Mouse (Mus musculus): Measurements from ENCODE around the gene Gtf2h4. TPM values are rescaled to one million over a fixed set of nuclear protein-coding genes. Genes with fewer than 3 reads are reported as not detected.

Gene Gtf2h4
- total RNA-seq, 2 experiments from 2014 or later: 18.2 to 20.5 TPM

DNA sequence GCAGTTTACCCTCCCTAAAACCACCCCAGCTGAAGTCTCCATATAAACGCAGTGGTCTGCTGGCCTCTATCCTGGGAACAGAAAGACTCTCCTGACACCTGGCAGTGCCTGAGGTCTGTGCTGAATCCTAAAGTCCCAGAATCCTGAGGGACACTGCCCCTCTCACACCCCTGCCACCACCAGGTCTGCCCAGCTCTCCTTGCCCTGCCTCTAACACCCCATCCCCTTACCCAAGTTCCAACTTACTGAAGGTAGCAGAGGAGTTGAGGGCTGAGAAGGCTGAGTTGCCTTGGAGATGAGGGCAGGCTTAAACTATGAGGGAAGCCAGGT, 23.9 kb upstream of the Gtf2h4 start:
- no peak for DNase-seq

GRCm38 (mm10) chr17:35696691-35697090, 23.2 kb upstream of the Gtf2h4 start:
- no peak for DNase-seq

DNA sequence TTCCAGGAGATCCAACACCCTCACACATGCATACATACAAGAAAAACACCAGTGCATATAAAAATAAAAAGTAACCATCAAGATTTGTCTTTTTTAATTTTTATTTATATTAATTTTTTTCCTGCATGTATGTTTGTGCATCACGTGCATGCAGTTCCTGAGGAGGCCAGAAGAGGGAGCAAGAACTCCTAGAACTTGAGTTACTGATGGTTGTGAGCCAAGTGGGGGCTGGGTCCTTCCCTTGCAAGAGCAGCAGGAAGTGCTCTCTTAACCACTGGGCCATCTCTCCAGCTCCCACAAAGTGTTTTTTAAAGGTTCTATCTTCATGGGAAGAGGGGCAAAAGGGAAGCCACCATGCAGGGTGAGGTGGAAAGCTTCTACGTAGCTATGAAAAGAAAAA, 21.8 kb upstream of the Gtf2h4 start:
- peak; percentile 63 for DNase-seq

DNA sequence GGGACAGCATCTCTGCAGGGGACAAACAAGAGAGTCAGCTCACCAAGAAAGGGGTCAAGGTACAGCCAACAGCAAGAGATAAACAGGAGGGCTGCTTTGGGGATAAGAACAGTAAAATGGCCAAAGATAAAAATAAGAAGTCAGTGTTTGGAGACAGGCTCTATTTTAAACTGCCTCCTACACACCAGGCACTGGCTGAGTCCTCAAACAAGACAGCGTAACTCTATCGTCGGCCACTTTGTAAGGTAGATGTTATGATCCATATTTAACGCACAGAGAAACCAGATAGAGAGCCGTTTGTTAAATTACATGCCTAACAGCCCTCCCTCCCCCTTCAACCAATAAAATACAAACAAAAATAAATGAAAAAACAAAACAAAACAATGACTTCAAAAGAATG, 20.4 kb upstream of the Gtf2h4 start:
- no peak for DNase-seq

GRCm38 (mm10) chr17:35692368-35692767, 18.8 kb upstream of the Gtf2h4 start:
- DNase-seq: no peak

DNA sequence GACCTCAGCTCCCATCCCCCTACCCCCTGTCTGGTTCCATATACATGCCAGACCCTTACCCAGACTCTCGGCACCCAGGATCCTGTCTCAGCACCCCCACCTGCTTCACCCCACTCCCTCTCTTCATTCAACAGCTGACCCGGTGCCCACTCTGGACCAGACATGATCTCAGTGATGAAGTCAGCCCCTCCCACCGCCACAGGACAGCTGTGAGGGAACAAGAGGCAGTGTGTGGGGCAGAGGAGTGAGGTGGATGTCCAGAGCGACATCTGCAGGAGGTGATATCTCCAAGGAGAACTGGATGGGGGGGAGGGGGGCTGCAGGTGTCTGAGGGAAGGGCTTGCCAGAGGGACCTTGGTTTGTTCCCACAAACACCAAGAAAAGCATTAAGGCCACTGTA, 18.3 kb upstream of the Gtf2h4 start:
- DNase-seq: no peak

GRCm38 (mm10) chr17:35689936-35690645, 16.6 kb upstream of the Gtf2h4 start:
- DNase-seq: no peak

DNA sequence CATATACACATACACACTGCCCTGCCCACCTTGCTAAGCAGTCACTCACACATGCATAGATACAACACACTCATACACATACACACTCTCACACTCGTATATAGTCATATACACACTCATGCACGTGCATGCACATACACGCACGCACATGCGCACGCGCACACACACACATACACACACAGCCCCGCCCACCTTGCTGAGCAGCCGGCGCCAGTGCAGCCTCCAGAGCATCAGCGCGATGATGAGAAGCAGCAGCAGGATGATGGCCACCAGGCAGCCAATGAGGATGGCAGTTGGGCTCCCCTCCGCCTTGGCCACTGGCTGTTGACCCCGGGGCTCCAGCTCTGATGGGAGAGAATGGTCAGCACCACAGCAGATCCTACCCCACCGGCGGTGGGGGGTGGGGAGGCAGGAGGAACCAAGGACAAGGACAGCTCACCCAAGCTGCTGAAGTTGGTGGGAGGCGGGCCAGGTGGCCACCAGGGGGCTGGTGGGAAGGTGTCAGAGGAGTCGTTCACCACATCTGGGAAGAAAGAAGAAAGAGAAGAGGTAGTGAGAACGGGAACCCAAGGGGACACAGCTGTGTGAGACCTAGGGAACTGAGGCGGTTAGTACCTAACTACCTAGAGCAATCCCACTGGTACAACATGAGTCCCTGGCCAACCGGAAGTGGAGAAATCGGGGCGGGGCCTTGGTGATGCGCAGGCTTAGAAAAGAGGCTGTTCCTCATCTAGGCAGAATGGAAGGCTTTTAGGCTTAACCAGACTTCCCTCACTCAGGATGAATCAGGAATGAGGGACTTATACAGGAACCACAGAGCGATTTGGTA, 15.0 kb upstream of the Gtf2h4 start:
- no peak for DNase-seq

- DNase-seq: no peak
These were observed 11.5 kb upstream of the Gtf2h4 start for GRCm38 (mm10) chr17:35685061-35685460.

DNA sequence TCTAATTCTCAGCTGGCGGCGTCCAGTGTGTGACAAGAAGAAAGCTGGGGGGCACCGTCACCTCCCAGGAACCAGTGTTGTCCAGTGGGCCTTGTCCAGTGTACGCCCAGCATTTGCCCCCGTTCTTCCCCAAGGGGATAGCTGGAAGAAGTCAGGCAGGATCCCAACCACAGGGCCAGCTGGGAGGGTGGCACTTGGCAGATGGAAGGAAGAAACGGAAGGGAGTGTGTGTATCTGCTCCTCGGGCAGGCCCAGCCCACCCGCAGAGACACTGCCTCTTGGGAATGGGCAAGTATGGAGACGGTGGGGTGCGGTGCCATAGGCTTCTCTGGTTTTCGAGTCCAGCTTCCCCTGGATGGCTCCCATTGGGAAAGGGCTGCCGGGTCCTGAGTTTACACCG, 8.4 kb upstream of the Gtf2h4 start:
- no peak for DNase-seq

- DNase-seq: no peak
These were observed 7.1 kb upstream of the Gtf2h4 start for GRCm38 (mm10) chr17:35680591-35680990.

GRCm38 (mm10) chr17:35672527-35672926, 1.0 kb downstream of the Gtf2h4 start:
- DNase-seq: no peak

GRCm38 (mm10) chr17:35671846-35672245, 1.7 kb downstream of the Gtf2h4 start:
- DNase-seq: no peak

- no peak for DNase-seq
These were observed 3.8 kb downstream of the Gtf2h4 start for GRCm38 (mm10) chr17:35669731-35670130.

- DNase-seq: peak; percentile 97
These were observed 6.0 kb downstream of the Gtf2h4 start, which contains the start of gene Vars2 for GRCm38 (mm10) chr17:35667334-35668065. Gene Vars2, minus strand, starts transcription at chr17:35667592.

- DNase-seq: peak; percentile 36
These were observed 6.7 kb downstream of the Gtf2h4 start for GRCm38 (mm10) chr17:35666851-35667256.

DNA sequence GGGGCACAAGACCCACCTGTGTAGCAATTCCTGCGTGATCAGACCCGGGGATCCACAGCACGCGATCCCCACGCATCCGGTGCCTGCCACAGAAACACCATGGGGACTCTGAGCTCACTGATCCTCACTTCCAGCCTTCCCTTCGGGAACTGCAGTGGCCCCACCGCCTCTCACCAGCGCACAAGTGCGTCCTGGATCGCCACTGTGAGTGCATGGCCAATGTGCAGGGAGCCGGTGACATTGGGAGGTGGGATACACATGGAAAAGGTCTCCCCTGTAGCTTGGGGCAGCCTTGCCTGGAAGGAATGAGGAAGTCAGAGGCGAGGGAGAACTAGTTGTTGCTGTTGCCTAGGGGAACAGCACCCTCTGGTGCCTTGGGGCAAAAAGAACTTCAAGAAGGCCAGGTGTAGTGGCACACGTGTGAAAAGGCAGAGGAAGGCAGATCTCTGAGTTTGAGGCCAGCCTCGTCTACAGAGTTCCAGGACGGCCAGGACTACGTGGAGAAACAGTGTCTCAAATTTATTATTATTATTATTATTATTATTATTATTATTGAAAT, 7.5 kb downstream of the Gtf2h4 start:
- no peak for DNase-seq

DNA sequence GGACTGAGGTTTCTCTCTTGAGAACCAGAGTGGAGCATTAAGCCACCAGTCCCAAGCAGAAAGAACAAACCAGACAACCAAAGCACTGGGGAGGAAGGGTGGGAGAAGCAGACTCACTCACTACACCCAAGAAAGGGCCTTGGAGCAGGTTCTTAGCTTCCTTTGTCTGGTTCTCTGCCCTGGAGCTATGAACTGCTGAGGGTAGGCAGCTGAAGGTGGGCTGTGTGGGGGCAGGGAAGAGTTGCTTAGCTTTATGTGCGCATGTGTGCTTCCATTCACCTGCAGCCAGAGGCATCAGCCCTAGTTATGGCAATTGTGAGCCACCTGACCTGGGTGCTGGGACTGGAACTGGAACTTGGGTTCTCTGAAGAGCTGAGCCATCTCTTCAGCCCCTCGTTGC, 20.5 kb downstream of the Gtf2h4 start:
- DNase-seq: no peak

- DNase-seq: no peak
These were observed 24.1 kb downstream of the Gtf2h4 start for GRCm38 (mm10) chr17:35649429-35649828.

- DNase-seq: no peak
These were observed 29.8 kb downstream of the Gtf2h4 start, which contains the start of gene Mucl3 for GRCm38 (mm10) chr17:35643609-35644236. Gene Mucl3, minus strand, starts transcription at chr17:35643695.

- DNase-seq: no peak
These were observed 34.2 kb downstream of the Gtf2h4 start for GRCm38 (mm10) chr17:35639352-35639751.

Data from gastrocnemius, postnatal 10 days (tissue).